Mouse (Mus musculus): Measurements from ENCODE around the gene Artn.

The Artn gene

DNA sequence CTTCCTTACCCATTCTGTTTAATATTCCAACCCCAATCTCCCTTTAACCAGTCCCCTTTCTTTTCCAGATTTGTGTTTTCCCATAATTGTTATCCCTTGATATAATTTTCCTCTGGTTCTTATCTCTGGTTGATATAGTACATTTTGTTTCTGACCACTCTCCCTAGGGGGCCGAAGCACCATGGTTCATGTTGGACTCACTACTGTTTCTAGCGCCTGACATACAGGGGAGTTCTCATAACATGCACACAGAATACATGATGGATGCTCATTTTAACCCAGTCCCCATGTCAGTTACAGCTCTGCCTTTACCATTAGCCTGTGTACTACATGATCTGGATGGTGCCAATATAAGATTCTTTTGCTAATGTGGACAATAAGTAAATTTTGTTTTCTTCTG, 41.6 kb downstream of the Artn start:
- no peak for DNase-seq

DNA sequence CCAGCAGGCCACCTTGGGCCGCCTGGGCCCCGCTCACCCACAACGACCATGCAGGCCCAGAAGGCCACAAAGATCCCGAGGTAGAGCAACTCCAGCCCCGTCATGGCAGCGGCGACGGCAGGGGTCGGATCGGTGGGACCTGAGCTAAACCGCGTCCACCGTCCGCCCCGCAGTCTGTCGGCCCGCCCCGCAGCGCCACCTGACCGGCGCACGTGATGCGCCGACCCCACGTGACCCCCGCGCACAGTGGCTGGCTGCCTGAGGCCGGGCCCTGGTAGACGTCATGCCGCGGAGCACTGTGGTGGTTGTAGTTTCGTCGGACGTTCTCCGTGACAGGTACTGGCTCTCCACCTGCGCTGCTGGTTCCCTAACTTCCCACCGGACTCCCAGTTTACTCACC, 42.4 kb downstream of the Artn start, which contains the start of gene Atp6v0b:
Atp6v0b (minus strand) TSS at position 201 of the 400 bp plus-strand sequence.
- peak; percentile 96 for DNase-seq

DNA sequence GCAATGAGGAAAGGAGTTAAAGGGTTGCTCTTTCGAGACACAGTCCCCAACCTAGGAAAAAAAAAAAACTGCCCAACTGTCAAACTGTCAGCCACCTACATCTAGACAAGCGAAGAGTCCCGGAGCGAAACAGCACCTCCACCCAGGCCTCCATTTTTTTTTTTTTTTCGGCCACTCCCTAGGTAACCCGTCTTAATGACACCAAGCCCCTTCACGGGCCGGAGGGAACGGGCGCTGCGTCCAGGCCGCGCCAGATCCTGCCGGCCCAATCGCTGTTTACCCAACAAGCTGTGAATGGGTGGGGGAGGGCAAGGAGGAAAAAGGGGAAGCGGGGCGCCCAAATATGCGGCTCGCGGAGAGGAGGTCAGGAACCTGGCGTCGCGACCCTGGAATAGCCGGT, 42.9 kb downstream of the Artn start:
- no peak for DNase-seq

DNA sequence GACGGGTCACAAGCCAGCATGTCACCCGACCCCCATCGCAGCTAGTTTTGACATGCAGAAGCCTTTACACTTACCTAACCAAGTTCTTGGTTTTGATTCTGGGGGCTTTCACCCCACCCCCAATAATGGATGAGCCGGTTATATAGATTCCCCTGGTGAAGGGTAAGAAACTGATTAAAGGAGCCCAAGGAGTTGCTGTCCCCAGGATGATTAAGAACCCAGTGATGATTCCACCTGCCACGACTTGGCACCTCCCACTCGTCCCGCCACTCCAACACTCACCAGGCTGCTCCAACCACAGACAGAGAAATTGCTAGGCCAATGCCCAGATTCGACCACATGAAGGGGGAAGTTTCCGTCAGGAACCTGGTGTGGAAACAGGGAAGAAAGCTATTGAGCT, 43.6 kb downstream of the Artn start:
- DNase-seq: no peak

DNA sequence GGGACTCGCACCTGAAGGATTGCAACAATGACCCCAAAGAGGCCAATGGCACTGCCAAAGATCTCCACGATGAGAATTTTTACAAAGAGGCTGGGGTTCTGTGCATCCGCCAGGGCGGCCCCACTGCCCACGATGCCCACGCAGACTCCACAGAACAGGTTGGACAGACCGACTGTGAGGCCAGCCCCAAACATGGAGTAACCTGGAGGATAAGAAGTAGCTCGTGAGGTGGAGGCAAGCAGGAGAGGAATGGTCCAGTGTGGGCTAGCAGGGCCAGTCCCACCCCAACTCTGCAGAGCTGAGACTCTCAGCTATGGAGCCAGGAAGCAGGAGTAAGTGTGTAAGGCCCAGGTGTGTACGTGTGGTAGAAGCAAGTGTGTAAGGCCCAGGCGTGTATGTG, 44.5 kb downstream of the Artn start:
- no peak for DNase-seq

DNA sequence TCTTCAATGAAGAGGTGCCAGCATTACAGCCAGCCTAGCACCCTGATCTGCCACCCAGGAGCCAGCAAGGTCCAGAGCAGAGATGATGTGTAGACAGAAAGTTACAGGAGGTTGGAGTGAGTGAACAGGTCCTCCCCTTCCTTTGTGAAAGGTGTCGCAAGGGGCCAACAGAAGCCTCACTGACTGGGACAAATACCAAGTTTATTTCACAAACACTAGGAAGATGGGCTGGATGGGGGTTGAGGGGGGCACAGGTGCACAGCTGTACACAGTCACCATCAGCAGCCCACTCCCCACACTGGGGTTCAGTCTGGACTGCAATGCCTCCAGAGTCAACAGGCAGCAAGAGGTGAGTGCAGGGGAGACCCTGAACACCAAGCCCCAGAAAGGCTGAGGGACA, 45.4 kb downstream of the Artn start:
- no peak for DNase-seq

DNA sequence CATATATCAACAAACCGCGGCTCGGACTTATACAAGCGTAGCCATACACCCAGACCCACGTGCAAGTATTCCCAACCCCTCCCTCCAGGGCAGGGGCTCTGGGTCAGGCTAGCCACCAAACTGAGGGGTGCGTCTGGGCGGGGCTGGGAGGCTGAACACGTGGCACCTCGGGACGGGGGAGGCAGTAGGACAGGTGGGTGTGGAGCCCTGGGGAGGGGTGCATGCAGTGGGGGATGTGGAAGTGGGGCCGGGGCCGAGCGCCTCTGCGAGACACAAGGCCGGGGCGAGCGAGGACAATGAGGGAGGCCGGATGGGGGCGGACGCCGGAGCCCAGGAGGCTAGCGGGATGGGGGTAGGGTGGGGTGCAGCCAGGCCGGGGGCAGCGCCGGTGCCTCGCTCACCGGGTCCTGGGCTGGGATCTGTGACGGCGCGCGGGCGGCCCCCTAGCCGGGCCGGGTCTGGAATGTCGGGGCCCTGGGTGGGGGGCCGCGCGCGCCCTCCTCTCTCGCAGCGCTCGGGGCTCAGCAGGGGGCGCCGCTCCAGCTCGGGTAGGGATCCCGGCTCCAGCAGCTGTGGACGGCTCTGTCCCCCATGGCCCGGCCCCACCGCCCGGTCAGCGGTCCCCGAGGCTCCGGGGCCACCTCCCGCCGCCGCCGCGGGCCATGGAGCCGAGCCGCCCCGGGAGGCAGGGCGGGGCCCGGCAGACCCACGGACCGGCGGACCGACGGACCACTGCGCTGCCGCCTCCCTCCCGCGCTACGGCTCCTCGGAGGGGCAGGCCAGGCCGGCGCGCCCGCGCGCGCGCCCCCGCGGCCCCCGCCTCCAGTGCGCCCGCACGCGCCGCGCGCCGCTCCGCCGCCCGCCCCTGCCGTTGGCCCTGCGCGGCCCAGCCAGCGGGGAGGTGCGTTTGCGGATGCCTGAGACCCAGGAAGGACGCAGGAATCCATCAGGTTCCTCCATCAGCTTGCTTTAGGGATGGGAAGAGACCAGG, 46.6 kb downstream of the Artn start, which contains the start of gene B4galt2:
B4galt2 (minus strand) TSS at position 787 of the 991 bp plus-strand sequence.
- DNase-seq: peak; percentile 33

DNA sequence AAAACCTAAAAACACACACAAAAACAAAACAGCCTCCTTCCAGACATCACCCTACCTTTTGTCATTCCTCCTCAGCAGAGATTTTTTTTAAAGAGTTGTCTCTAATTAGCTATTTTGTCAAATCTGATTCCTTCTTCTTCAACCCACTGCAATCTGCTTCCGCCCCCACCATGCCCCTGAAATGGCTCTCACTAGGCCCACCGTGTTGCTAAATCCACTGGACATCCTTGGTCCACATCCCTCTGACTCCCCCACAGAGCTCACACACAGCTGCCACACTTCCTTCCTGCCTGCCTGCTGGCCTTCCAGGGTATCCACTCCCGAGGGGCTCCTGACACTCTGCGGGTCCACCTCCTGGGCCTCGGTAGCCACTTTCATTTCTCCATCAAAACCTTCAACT, 50.9 kb downstream of the Artn start:
- DNase-seq: no peak

DNA sequence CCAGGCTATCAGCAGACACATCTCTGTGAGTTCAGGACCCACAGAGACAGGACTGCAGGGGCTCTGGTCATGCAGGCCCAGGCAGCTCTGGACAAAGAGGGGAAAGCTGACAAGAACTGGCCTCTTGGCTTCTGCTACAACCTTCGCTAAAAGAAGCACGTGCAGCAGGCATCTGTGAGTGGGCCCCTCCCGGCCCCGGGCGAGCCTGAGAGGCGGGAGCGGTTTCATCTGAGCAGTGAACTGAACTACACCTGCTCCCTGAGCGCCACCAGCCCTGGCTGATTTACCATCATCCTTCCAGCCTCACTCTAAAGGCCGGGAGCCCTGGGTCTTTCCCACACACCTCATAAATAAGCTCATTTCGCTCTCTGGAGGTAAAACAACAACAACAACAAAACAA, 51.3 kb downstream of the Artn start:
- DNase-seq: no peak

Measured in kidney, adult 18-20 months (tissue).